Mouse (Mus musculus) frontal cortex, postnatal 25 days (tissue): ENCODE data around the gene Prkar1b.

ENCODE experiments used
- DNase-seq, 2 experiments: peaks; one replicate each; pipeline ENCODE4 v3.0.0; 2022; ENCODE audit warnings: low spot score in 2 of 2

Gene Prkar1b

GRCm38 (mm10) chr5:139110140-139110855 is 39.5 kb downstream of the Prkar1b start:
- no peak for DNase-seq

- DNase-seq: no peak
Measured at GRCm38 (mm10) chr5:139107815-139108214, 42.0 kb downstream of the Prkar1b start.

- DNase-seq: no peak
Measured at GRCm38 (mm10) chr5:139101783-139102182, 48.0 kb downstream of the Prkar1b start.

- DNase-seq: no peak
Measured at GRCm38 (mm10) chr5:139098991-139099972, 50.5 kb downstream of the Prkar1b start.

GRCm38 (mm10) chr5:139095297-139096110 is 54.3 kb downstream of the Prkar1b start:
- no peak for DNase-seq

- no peak for DNase-seq
Measured at GRCm38 (mm10) chr5:139093534-139093933, 56.3 kb downstream of the Prkar1b start.

- DNase-seq: no peak
Measured at GRCm38 (mm10) chr5:139091713-139092112, 58.1 kb downstream of the Prkar1b start.

- no peak for DNase-seq
Measured at GRCm38 (mm10) chr5:139090162-139090561, 59.6 kb downstream of the Prkar1b start.

GRCm38 (mm10) chr5:139088173-139088572 is 61.6 kb downstream of the Prkar1b start:
- DNase-seq: no peak

GRCm38 (mm10) chr5:139084831-139085519 is 64.8 kb downstream of the Prkar1b start:
- DNase-seq: no peak

GRCm38 (mm10) chr5:139084302-139084701 is 65.5 kb downstream of the Prkar1b start:
- DNase-seq: no peak

GRCm38 (mm10) chr5:139083841-139084240 is 66.0 kb downstream of the Prkar1b start:
- no peak for DNase-seq

- DNase-seq: no peak
Measured at GRCm38 (mm10) chr5:139081370-139081769, 68.4 kb downstream of the Prkar1b start.

- DNase-seq: no peak
Measured at GRCm38 (mm10) chr5:139078156-139078462, 71.7 kb downstream of the Prkar1b start.

- DNase-seq: no peak
Measured at GRCm38 (mm10) chr5:139077311-139078155, 72.3 kb downstream of the Prkar1b start.

GRCm38 (mm10) chr5:139076450-139076849 is 73.4 kb downstream of the Prkar1b start:
- DNase-seq: no peak

- no peak for DNase-seq
Measured at GRCm38 (mm10) chr5:139075791-139076190, 74.0 kb downstream of the Prkar1b start.

- peak; percentile 39 to 56 for DNase-seq
Measured at GRCm38 (mm10) chr5:139075125-139075524, 74.7 kb downstream of the Prkar1b start.

GRCm38 (mm10) chr5:139073977-139074376 is 75.8 kb downstream of the Prkar1b start:
- DNase-seq: no peak

- no peak for DNase-seq
Measured at GRCm38 (mm10) chr5:139072866-139073265, 76.9 kb downstream of the Prkar1b start.
